Mouse (Mus musculus) kidney, embryonic 14.5 days (tissue): ENCODE results near the gene Tapbp. TPM values are rescaled to one million over a fixed set of nuclear protein-coding genes. Genes with fewer than 3 reads are reported as not detected.
A peak's percentile ranks its signal among the peaks of the same experiment; 100 is the strongest.

Experiments used
- ATAC-seq: fragments of 200-750 bp; cut with Nextera tagmentation; 2 replicates; pipeline ENCODE4 v1.8.0; 2017; ENCODE audit warnings: moderate number of reproducible peaks, mild to moderate bottlenecking, moderate TSS enrichment, moderate library complexity; ENCODE audit not compliant: low FRiP score, low TSS enrichment
- H3K27ac ChIP-seq: fragments of 300-500 bp; sonication (generic); 2 replicates; pipeline ENCODE4 v1.5.1; 2014; ENCODE audit warnings: low read depth, mild to moderate bottlenecking, low read length, moderate library complexity, mixed read lengths
- H3K27me3 ChIP-seq: fragments of 300-500 bp; sonication (generic); 2 replicates; pipeline ENCODE4 v1.6.1; 2014; ENCODE audit warnings: mild to moderate bottlenecking, low read length; ENCODE audit not compliant: control insufficient read depth, insufficient read depth
- H3K36me3 ChIP-seq: fragments of 300-500 bp; sonication (generic); 2 replicates; pipeline ENCODE4 v1.6.1; 2014; ENCODE audit warnings: low read length, mixed read lengths; ENCODE audit not compliant: control insufficient read depth, insufficient read depth
- H3K4me1 ChIP-seq: fragments of 300-500 bp; sonication (generic); 2 replicates; pipeline ENCODE4 v1.6.1; 2014; ENCODE audit warnings: low read length, mixed read lengths; ENCODE audit not compliant: control insufficient read depth, insufficient read depth
- H3K4me2 ChIP-seq: fragments of 300-500 bp; sonication (generic); replicated peaks from 2 replicates; pipeline ENCODE4 v1.6.1; 2014; ENCODE audit warnings: low read depth, mild to moderate bottlenecking, low read length
- H3K4me3 ChIP-seq: fragments of 300-500 bp; sonication (generic); 2 replicates; pipeline ENCODE4 v1.5.1; 2014; ENCODE audit warnings: mild to moderate bottlenecking, low read length
- H3K9ac ChIP-seq: fragments of 300-500 bp; sonication (generic); 2 replicates; pipeline ENCODE4 v1.6.1; 2014; ENCODE audit warnings: low read depth, mild to moderate bottlenecking, low read length, moderate library complexity
- H3K9me3 ChIP-seq: fragments of 300-500 bp; sonication (generic); 2 replicates; pipeline ENCODE4 v1.6.1; 2016; ENCODE audit warnings: low read length; ENCODE audit not compliant: control insufficient read depth
- WGBS: fragments of 180-500 bp; shearing (Covaris S2); extraction: QIAGEN DNeasy Blood & Tissue Kit; methylation state at CpG from one replicate; pipeline ENCODE4 v1.1.7; 2014; 5-methylcytosine and 5-hydroxymethylcytosine counted together
- microRNA-seq: library from miRNA; unstranded; fragments of <30 nt; microRNA quantifications from one replicate; pipeline ENCODE4, GENCODE M21; 2016
- polyA plus RNA-seq: library from polyadenylated mRNA; unstranded; fragments of >200 nt; fragmentation: Nextera tagmentation; extraction: Ambion mirVana; gene quantifications from 2 replicates; pipeline ENCODE4 v1.2.1, GENCODE M21; 2014

The Tapbp gene
- polyA plus RNA-seq, 1 experiment from 2014 or later, result 24.6 TPM

- Histone ChIP-seq H3K4me1 (peaks cover 7% of the 10 kb centered on the region; the same call in 1 of the 2 replicates), H3K4me2 (peak overlapping the region; percentile 55), H3K27ac (no peak overlapping the region), H3K36me3 (no peaks in the 10 kb centered on the region), H3K9ac (peak overlapping the region; percentile 50), H3K9me3 (no peaks in the 10 kb centered on the region), H3K27me3 (peaks cover 44% of the 10 kb centered on the region), H3K4me3 (peak overlapping the region; percentile 39)
- ATAC-seq, result no peak
- WGBS, result 2% methylated on average over 57 of the region's 57 CpGs
Observed at GRCm38 (mm10) chr17:33977861-33978557, 62.3 kb downstream of the Tapbp start.

- H3K4me3 ChIP-seq, result peak overlapping the region; percentile 39
- under 1% methylated on average over 16 of the region's 17 CpGs for WGBS
- peaks cover 44% of the 10 kb centered on the region for H3K27me3 ChIP-seq
- H3K4me1 ChIP-seq, result peaks cover 7% of the 10 kb centered on the region; the same call in 1 of the 2 replicates
- H3K9ac ChIP-seq, result peak overlapping the region; percentile 50
- no peaks in the 10 kb centered on the region for H3K36me3 ChIP-seq
- H3K9me3 ChIP-seq, result no peaks in the 10 kb centered on the region
- H3K27ac ChIP-seq, result no peak overlapping the region
- H3K4me2 ChIP-seq, result peak overlapping the region; percentile 55
- peak; percentile 47 for ATAC-seq
Observed at GRCm38 (mm10) chr17:33978631-33979031, 62.9 kb downstream of the Tapbp start.

Small RNAs within 50 kb of the gene (microRNA-seq; reads per million reads assigned to microRNA genes)
- not detected for gene Gm27740

Other genes with a start within 250 kb of the Tapbp start
- 375 and 422 TPM in 2 replicates for gene Hnrnpm, start 229.0 kb upstream of the Tapbp start, polyA plus RNA-seq
- gene March2, start 197.2 kb upstream of the Tapbp start, polyA plus RNA-seq, result 31.2 and 46.1 TPM in 2 replicates
- 217 and 269 TPM in 2 replicates for gene Rab11b, start 155.4 kb upstream of the Tapbp start, polyA plus RNA-seq
- gene Angptl4, start 134.1 kb upstream of the Tapbp start, polyA plus RNA-seq, result 18.4 and 19.4 TPM in 2 replicates
- gene Kank3, start 105.4 kb upstream of the Tapbp start, polyA plus RNA-seq, result 49.9 and 52.1 TPM in 2 replicates
- 1,210 and 1,489 TPM in 2 replicates for gene Rps28, start 91.3 kb upstream of the Tapbp start, polyA plus RNA-seq
- 504 and 675 TPM in 2 replicates for gene Ndufa7, start 91.3 kb upstream of the Tapbp start, polyA plus RNA-seq
- gene Cd320, start 72.8 kb upstream of the Tapbp start, polyA plus RNA-seq, result 111 and 121 TPM in 2 replicates
- not detected in 2 replicates for gene Gm7029, start 42.1 kb upstream of the Tapbp start, polyA plus RNA-seq
- gene Kifc1, start 25.2 kb upstream of the Tapbp start, polyA plus RNA-seq, result 6.2 and 20.8 TPM in 2 replicates
- not detected in 2 replicates for gene Platr17, start 10.8 kb upstream of the Tapbp start, polyA plus RNA-seq
- 31.9 and 50.8 TPM in 2 replicates for gene Daxx, start 6.5 kb upstream of the Tapbp start, polyA plus RNA-seq
- 11.1 TPM in 2 replicates for gene Zbtb22, start within 50 bp of the Tapbp start, polyA plus RNA-seq
- gene Rgl2, start 13.6 kb downstream of the Tapbp start, polyA plus RNA-seq, result 26.3 and 28.2 TPM in 2 replicates
- 169 and 211 TPM in 2 replicates for gene Pfdn6, start 24.4 kb downstream of the Tapbp start, polyA plus RNA-seq
- gene Wdr46, start 24.8 kb downstream of the Tapbp start, polyA plus RNA-seq, result 26.5 and 37.8 TPM in 2 replicates
- gene B3galt4, start 35.6 kb downstream of the Tapbp start, polyA plus RNA-seq, result 2.8 and 3.3 TPM in 2 replicates
- gene Vps52, start 39.9 kb downstream of the Tapbp start, polyA plus RNA-seq, result 24.9 and 40.8 TPM in 2 replicates
- 2,014 and 2,736 TPM in 2 replicates for gene Rps18, start 40.1 kb downstream of the Tapbp start, polyA plus RNA-seq
- 11.2 and 18.8 TPM in 2 replicates for gene H2-K1, start 84.4 kb downstream of the Tapbp start, polyA plus RNA-seq
- gene Ring1, start 108.8 kb downstream of the Tapbp start, polyA plus RNA-seq, result 5.5 and 12.4 TPM in 2 replicates
- 46.0 and 53.0 TPM in 2 replicates for gene H2-Ke6, start 112.2 kb downstream of the Tapbp start, polyA plus RNA-seq
- gene Slc39a7, start 115.8 kb downstream of the Tapbp start, polyA plus RNA-seq, result 70.3 and 86.0 TPM in 2 replicates
- 22.2 and 28.0 TPM in 2 replicates for gene Rxrb, start 115.9 kb downstream of the Tapbp start, polyA plus RNA-seq
- gene Col11a2, start 123.5 kb downstream of the Tapbp start, polyA plus RNA-seq, result 1.9 and 2.1 TPM in 2 replicates
- 0.51 and 0.76 TPM in 2 replicates for gene H2-Oa, start 176.4 kb downstream of the Tapbp start, polyA plus RNA-seq
- 16.1 and 19.3 TPM in 2 replicates for gene H2-DMa, start 203.6 kb downstream of the Tapbp start, polyA plus RNA-seq
- 153 and 178 TPM in 2 replicates for gene Brd2, start 206.7 kb downstream of the Tapbp start, polyA plus RNA-seq
- 18.5 and 21.9 TPM in 2 replicates for gene H2-DMb2, start 227.4 kb downstream of the Tapbp start, polyA plus RNA-seq
- 4.1 and 4.2 TPM in 2 replicates for gene H2-DMb1, start 237.2 kb downstream of the Tapbp start, polyA plus RNA-seq